Mouse (Mus musculus) B cell, adult 62 days (primary cell): ENCODE data around the gene Prcc. TPM values are rescaled to one million over a fixed set of nuclear protein-coding genes. Genes with fewer than 3 reads are reported as not detected.

Experiments
- total RNA-seq: library from RNA; stranded (reverse); gene quantifications from 4 replicates; pipeline ENCODE4 v1.2.4, GENCODE M21; 2023

The Prcc gene
- total RNA-seq: 53.9 to 58.5 TPM (median 54.9 TPM) in 4 replicates

GRCm38 (mm10) chr3:87885281-87886003, at the start of gene Prcc:
Prcc (minus strand) TSS chr3:87885608.

GRCm38 (mm10) chr3:87930078-87930795, 44.8 kb upstream of the Prcc start, which contains the start of the genes Isg20l2 and Rrnad1:
Isg20l2 (plus strand) TSS chr3:87930314.
Rrnad1 (minus strand) TSS chr3:87930717.

GRCm38 (mm10) chr3:87919336-87920108, 34.1 kb upstream of the Prcc start, which contains the start of gene Mrpl24:
Mrpl24 (plus strand) TSS chr3:87919506.

GRCm38 (mm10) chr3:87905880-87906485, 20.6 kb upstream of the Prcc start, which contains the start of gene Hdgf:
Hdgf (plus strand) TSS chr3:87906321.

GRCm38 (mm10) chr3:87846650-87847110, 38.7 kb downstream of the Prcc start, which contains the start of gene Sh2d2a:
Sh2d2a (plus strand) TSS chr3:87846755.

GRCm38 (mm10) chr3:87824206-87824605, 61.2 kb downstream of the Prcc start, which contains the start of gene Pear1:
Pear1 (minus strand) TSS chr3:87824306.

Other genes with a start within 250 kb of the Prcc start
- 0.38 to 0.92 TPM (median 0.46 TPM) in 3 of 4 replicates, not detected in the other for gene Lrrc71, start 137.0 kb downstream of the Prcc start, total RNA-seq
- gene Ntrk1, start 90.4 kb downstream of the Prcc start, total RNA-seq: not detected in 4 replicates
- 0.21 to 0.24 TPM in 2 of 4 replicates, not detected in the others for gene Insrr, start 88.7 kb downstream of the Prcc start, total RNA-seq
- 21.5 to 26.1 TPM (median 23.9 TPM) in 4 replicates for gene Pear1, start 61.3 kb downstream of the Prcc start, total RNA-seq
- gene Sh2d2a, start 38.9 kb downstream of the Prcc start, total RNA-seq: 25.2 to 31.8 TPM (median 27.6 TPM) in 4 replicates
- 64.9 to 76.1 TPM (median 71.6 TPM) in 4 replicates for gene Hdgf, start 20.7 kb upstream of the Prcc start, total RNA-seq
- 124 to 137 TPM (median 134 TPM) in 4 replicates for gene Mrpl24, start 33.9 kb upstream of the Prcc start, total RNA-seq
- 62.5 to 66.0 TPM (median 64.2 TPM) in 4 replicates for gene Isg20l2, start 44.7 kb upstream of the Prcc start, total RNA-seq
- gene Rrnad1, start 45.1 kb upstream of the Prcc start, total RNA-seq: 28.2 to 36.3 TPM (median 31.4 TPM) in 4 replicates
- gene Crabp2, start 63.1 kb upstream of the Prcc start, total RNA-seq: 0.63 to 2.6 TPM (median 1.7 TPM) in 4 replicates
- gene Nes, start 85.5 kb upstream of the Prcc start, total RNA-seq: not detected in 4 replicates
- gene Bcan, start 114.6 kb upstream of the Prcc start, total RNA-seq: not detected in 4 replicates
- not detected in 4 replicates for gene Hapln2, start 142.0 kb upstream of the Prcc start, total RNA-seq
- 10.8 to 17.6 TPM (median 14.2 TPM) in 4 replicates for gene Gpatch4, start 157.5 kb upstream of the Prcc start, total RNA-seq
- gene Naxe, start 172.9 kb upstream of the Prcc start, total RNA-seq: 23.2 to 29.5 TPM (median 26.4 TPM) in 4 replicates
- not detected in 4 replicates for gene Ttc24, start 192.7 kb upstream of the Prcc start, total RNA-seq
- 0.15 to 0.55 TPM (median 0.42 TPM) in 4 replicates for gene Iqgap3, start 196.4 kb upstream of the Prcc start, total RNA-seq